In genomic region chr12:30372293-30372692, GRCm38 (mm10) we compare ENCODE assay signal across 9 mouse cellular contexts. TPM values are rescaled to one million over a fixed set of nuclear protein-coding genes. Genes with fewer than 3 reads are reported as not detected.
DNase-seq lines count a peak whose midpoint lies in the region; ATAC-seq and TF ChIP-seq lines count a peak whose summit lies in the region.
"Had no signal": no experiment of that assay in that cellular context is flagged by ENCODE, and none has a peak within 500 bp of the region (broad histone marks: within the 10 kb centered on the region; RNA-seq: fewer than 3 reads in every experiment).

No protein-coding gene starts in this region.

- DNase-seq in embryonic facial prominence, embryonic 10.5 days (ENCODE audit: low spot score): no peak
- no peak for DNase-seq in forebrain, embryonic 11.5 days (ENCODE audit: low spot score)
- DNase-seq in layer of hippocampus, postnatal 25 days (ENCODE audit: extremely low spot score in 1 of 2, low spot score in 1 of 2): no peak
- DNase-seq in frontal cortex, postnatal 36 days (ENCODE audit: low spot score in 2 of 2): no peak
- DNase-seq: right cerebral cortex, postnatal 14 days had no signal

- H3K9ac ChIP-seq in forebrain, embryonic 11.5 days (ENCODE audit: low read length): peak overlapping the region; percentile 67
- H3K9ac ChIP-seq in intestine, postnatal 0 days (ENCODE audit: low read depth, low read length): no peak overlapping the region
- peak overlapping the region; percentile 73 for H3K9ac ChIP-seq in midbrain, embryonic 13.5 days (replicated peaks)

- H3K9me3 ChIP-seq in embryonic facial prominence, embryonic 10.5 days: no peaks in the 10 kb centered on the region
- no peaks in the 10 kb centered on the region for H3K9me3 ChIP-seq in forebrain, embryonic 11.5 days (ENCODE audit: control insufficient read depth, low read length)
- H3K9me3 ChIP-seq in intestine, postnatal 0 days (ENCODE audit: control insufficient read depth): no peaks in the 10 kb centered on the region
- H3K9me3 ChIP-seq in midbrain, embryonic 13.5 days: no peaks in the 10 kb centered on the region

- H3K4me2 ChIP-seq in forebrain, embryonic 11.5 days (ENCODE audit: low read depth, low read length, severe bottlenecking): peak overlapping the region; percentile 91
- peak overlapping the region; percentile 89 for H3K4me2 ChIP-seq in intestine, postnatal 0 days (replicated peaks; ENCODE audit: low read depth)
- H3K4me2 ChIP-seq in midbrain, embryonic 13.5 days (replicated peaks): peak overlapping the region; percentile 97

- no peak for TF ChIP-seq CTCF in intestine, postnatal 0 days (IDR thresholded peaks at IDR 0.05; ENCODE audit: low read depth)

- H3K27ac ChIP-seq in embryonic facial prominence, embryonic 10.5 days (replicated peaks): no peak overlapping the region
- no peak overlapping the region for H3K27ac ChIP-seq in forebrain, embryonic 11.5 days (ENCODE audit: low read depth, low read length)
- H3K27ac ChIP-seq in intestine, postnatal 0 days (ENCODE audit: low read depth, low read length): peak overlapping the region; percentile 29
- no peak overlapping the region for H3K27ac ChIP-seq in midbrain, embryonic 13.5 days

- peak overlapping the region; percentile 67 for H3K4me3 ChIP-seq in embryonic facial prominence, embryonic 10.5 days
- peak overlapping the region; percentile 47; the same call in 1 of the 2 replicates for H3K4me3 ChIP-seq in forebrain, embryonic 11.5 days (ENCODE audit: low read depth, low read length)
- H3K4me3 ChIP-seq in intestine, postnatal 0 days (ENCODE audit: low read depth, low read length): peak overlapping the region; percentile 50
- H3K4me3 ChIP-seq in midbrain, embryonic 13.5 days (replicated peaks): peak overlapping the region; percentile 60
- H3K4me3 ChIP-seq: erythroblast, embryonic 14.5 days had no signal

- WGBS in embryonic facial prominence, embryonic 10.5 days: 52% methylated on average over 5 of the region's 5 CpGs
- 57% methylated on average over 5 of the region's 5 CpGs for WGBS in forebrain, embryonic 11.5 days
- whole genome bisulfite sequencing in intestine, postnatal 0 days: 38% methylated on average over 5 of the region's 5 CpGs
- WGBS in midbrain, embryonic 13.5 days: 54% methylated on average over 5 of the region's 5 CpGs

- peaks cover 23% of the 10 kb centered on the region for H3K27me3 ChIP-seq in embryonic facial prominence, embryonic 10.5 days (replicated peaks; ENCODE audit: low read depth, poor library complexity, severe bottlenecking)
- H3K27me3 ChIP-seq in forebrain, embryonic 11.5 days (ENCODE audit: control insufficient read depth, insufficient read depth, low read length): no peaks in the 10 kb centered on the region
- H3K27me3 ChIP-seq in intestine, postnatal 0 days (replicated peaks; ENCODE audit: control insufficient read depth, insufficient read depth, low read length): no peaks in the 10 kb centered on the region
- H3K27me3 ChIP-seq in midbrain, embryonic 13.5 days: peaks cover 11% of the 10 kb centered on the region; the same call in 1 of the 2 replicates

- ATAC-seq in forebrain, embryonic 11.5 days (replicated peaks; ENCODE audit: low FRiP score): no peak
- ATAC-seq in intestine, postnatal 0 days: no peak
- ATAC-seq in midbrain, embryonic 13.5 days: no peak
- no peak for ATAC-seq in erythroid progenitor cell, adult 5-6 weeks (replicated peaks; ENCODE audit: low FRiP score, poor library complexity, severe bottlenecking)

- H3K4me1 ChIP-seq in embryonic facial prominence, embryonic 10.5 days: peaks cover 14% of the 10 kb centered on the region
- H3K4me1 ChIP-seq in forebrain, embryonic 11.5 days (replicated peaks; ENCODE audit: control insufficient read depth, insufficient read depth, low read length): 0 out of 2 replicates have a peak, but pooled peaks cover 4% of the 10 kb centered on the region
- no peaks in the 10 kb centered on the region for H3K4me1 ChIP-seq in intestine, postnatal 0 days (replicated peaks; ENCODE audit: control insufficient read depth, insufficient read depth, low read length)
- peaks cover 13% of the 10 kb centered on the region for H3K4me1 ChIP-seq in midbrain, embryonic 13.5 days (replicated peaks)

- no peaks in the 10 kb centered on the region for H3K36me3 ChIP-seq in embryonic facial prominence, embryonic 10.5 days (replicated peaks)
- no peaks in the 10 kb centered on the region for H3K36me3 ChIP-seq in forebrain, embryonic 11.5 days (ENCODE audit: control insufficient read depth, insufficient read depth, low read length)
- no peaks in the 10 kb centered on the region for H3K36me3 ChIP-seq in intestine, postnatal 0 days (ENCODE audit: control insufficient read depth, insufficient read depth)
- no peaks in the 10 kb centered on the region for H3K36me3 ChIP-seq in midbrain, embryonic 13.5 days

RNA-seq across cellular contexts. Expression of gene Sntg2, which starts 0.9 kb away (rescaled TPM):
- polyA plus RNA-seq in embryonic facial prominence, embryonic 10.5 days (2016; fragmentation: Nextera tagmentation; extraction: Ambion mirVana): 0.19 and 0.27 TPM in 2 replicates
- 0.44 and 0.57 TPM in 2 replicates for polyA plus RNA-seq in forebrain, embryonic 11.5 days (2014; fragmentation: Nextera tagmentation; extraction: Ambion mirVana)
- 20.7 and 21.6 TPM in 2 replicates for polyA plus RNA-seq in intestine, postnatal 0 days (2015; fragmentation: Nextera tagmentation; extraction: Ambion mirVana)
- 2.2 and 3.6 TPM in 2 replicates for polyA plus RNA-seq in midbrain, embryonic 13.5 days (2015; fragmentation: Nextera tagmentation; extraction: Ambion mirVana)
- total RNA-seq in erythroid progenitor cell, adult 5-6 weeks (2015; ENCODE audit: low replicate concordance): not detected in 2 replicates
- total RNA-seq in erythroid progenitor cell, adult 5-6 weeks (2017; ENCODE audit: low replicate concordance): not detected in 2 replicates
- 1 to 10 TPM; 4.9 to 7.1 TPM for total RNA-seq in layer of hippocampus, postnatal 25 days (2021)
- polyA plus RNA-seq: erythroblast, embryonic 14.5 days had no signal
